ENCODE assay signal across 11 mouse cellular contexts in the genomic region with DNA sequence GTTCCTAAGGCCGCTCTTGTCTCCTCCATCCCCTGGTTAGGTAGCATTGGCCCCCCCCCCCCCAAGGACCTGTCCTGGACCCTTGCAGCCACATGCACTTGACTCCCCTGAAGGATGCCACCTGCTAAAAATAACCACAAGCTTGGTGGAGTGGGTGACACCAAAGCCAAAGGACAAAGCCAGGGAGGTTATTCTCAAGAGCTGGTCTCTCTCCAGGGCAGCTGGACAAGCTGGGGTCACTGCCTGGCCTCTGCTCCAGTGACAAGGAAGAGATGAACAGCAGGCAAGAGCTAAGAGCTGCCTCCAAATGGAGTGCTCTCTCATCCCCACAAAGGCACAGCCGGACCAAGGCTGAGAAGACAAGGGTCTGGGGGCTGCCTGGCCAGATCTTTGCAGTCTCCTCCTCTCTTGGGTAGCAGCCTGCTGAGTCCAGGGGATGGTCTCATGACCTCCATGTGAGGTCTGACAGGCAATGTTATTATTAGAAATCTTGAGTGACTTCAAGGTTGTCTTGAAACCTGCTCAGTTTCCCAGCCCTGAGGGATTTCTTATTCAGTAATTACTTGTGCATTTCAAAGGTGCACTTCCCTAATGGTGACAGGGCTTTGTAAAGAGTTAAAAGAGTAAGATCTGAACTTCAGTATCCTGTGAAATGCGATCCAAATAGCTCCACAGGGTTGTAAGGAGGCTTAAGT. TPM values are rescaled to one million over a fixed set of nuclear protein-coding genes. Genes with fewer than 3 reads are reported as not detected.
DNase-seq lines count a peak whose midpoint lies in the region; ATAC-seq and TF ChIP-seq lines count a peak whose summit lies in the region.
"Had no signal": no experiment of that assay in that cellular context is flagged by ENCODE, and none has a peak within 500 bp of the region (broad histone marks: within the 10 kb centered on the region; RNA-seq: fewer than 3 reads in every experiment).

No protein-coding gene starts in this region.

- H3K9me3 ChIP-seq in kidney, postnatal 0 days (replicated peaks; ENCODE audit: low read length) = no peaks in the 10 kb centered on the region
- no peaks in the 10 kb centered on the region for H3K9me3 ChIP-seq in embryonic facial prominence, embryonic 14.5 days (ENCODE audit: control insufficient read depth, low read length)
- no peaks in the 10 kb centered on the region for H3K9me3 ChIP-seq in heart, embryonic 11.5 days (replicated peaks; ENCODE audit: control insufficient read depth, low read length)
- H3K9me3 ChIP-seq: G1E had no signal

- peaks cover 10% of the 10 kb centered on the region; the same call in 1 of the 2 replicates for H3K4me1 ChIP-seq in kidney, postnatal 0 days (replicated peaks; ENCODE audit: insufficient read depth, low read length)
- H3K4me1 ChIP-seq in embryonic facial prominence, embryonic 14.5 days (ENCODE audit: control insufficient read depth, insufficient read depth, low read length) = peaks cover 22% of the 10 kb centered on the region
- peaks cover 36% of the 10 kb centered on the region for H3K4me1 ChIP-seq in heart, embryonic 11.5 days (ENCODE audit: control insufficient read depth, insufficient read depth, low read length)

- no peaks in the 10 kb centered on the region for H3K27me3 ChIP-seq in kidney, postnatal 0 days (ENCODE audit: insufficient read depth, low read length)
- H3K27me3 ChIP-seq in embryonic facial prominence, embryonic 14.5 days (replicated peaks; ENCODE audit: control insufficient read depth, insufficient read depth, low read length) = no peaks in the 10 kb centered on the region
- H3K27me3 ChIP-seq in heart, embryonic 11.5 days (ENCODE audit: control insufficient read depth, insufficient read depth, low read length) = no peaks in the 10 kb centered on the region

- no peaks in the 10 kb centered on the region for H3K36me3 ChIP-seq in kidney, postnatal 0 days (ENCODE audit: insufficient read depth, low read length)
- H3K36me3 ChIP-seq in embryonic facial prominence, embryonic 14.5 days (ENCODE audit: control insufficient read depth, insufficient read depth, low read length) = no peaks in the 10 kb centered on the region
- H3K36me3 ChIP-seq in heart, embryonic 11.5 days (ENCODE audit: control insufficient read depth, insufficient read depth, low read length) = no peaks in the 10 kb centered on the region

- no peak overlapping the region for H3K9ac ChIP-seq in kidney, postnatal 0 days (ENCODE audit: low read depth, low read length)
- H3K9ac ChIP-seq in embryonic facial prominence, embryonic 14.5 days (ENCODE audit: low read depth, low read length) = no peak overlapping the region
- H3K9ac ChIP-seq in heart, embryonic 11.5 days (ENCODE audit: low read depth, low read length) = no peak overlapping the region

- TF ChIP-seq CTCF in kidney, postnatal 0 days (IDR thresholded peaks at IDR 0.05; ENCODE audit: low read depth) = no peak

- no peak overlapping the region for H3K4me2 ChIP-seq in kidney, postnatal 0 days (ENCODE audit: low read length)
- H3K4me2 ChIP-seq in embryonic facial prominence, embryonic 14.5 days (ENCODE audit: low read depth, low read length) = 0 out of 2 replicates have a peak overlapping the region, but pooled peaks have one; percentile 3
- peak overlapping the region; percentile 7 for H3K4me2 ChIP-seq in heart, embryonic 11.5 days

- peak overlapping the region; percentile 47; the same call in 1 of the 2 replicates for H3K27ac ChIP-seq in kidney, postnatal 0 days
- H3K27ac ChIP-seq in embryonic facial prominence, embryonic 14.5 days (replicated peaks; ENCODE audit: low read depth, low read length) = peak overlapping the region; percentile 79
- peak overlapping the region; percentile 91 for H3K27ac ChIP-seq in heart, embryonic 11.5 days (ENCODE audit: low read depth, low read length)

- WGBS in kidney, postnatal 0 days = 54% methylated on average over 3 of the region's 3 CpGs
- WGBS in embryonic facial prominence, embryonic 14.5 days = 55% methylated on average over 3 of the region's 3 CpGs
- 51% methylated on average over 3 of the region's 3 CpGs for WGBS in heart, embryonic 11.5 days (ENCODE audit: insufficient replicate concordance)

- no peak for DNase-seq in kidney, postnatal 0 days (ENCODE audit: low spot score)
- DNase-seq in kidney, adult 18-20 months = no peak
- peak; percentile 47 for DNase-seq in embryonic facial prominence, embryonic 14.5 days (ENCODE audit: low spot score)
- DNase-seq in skeletal muscle tissue, adult 2 months (ENCODE audit: low read depth, low spot score) = peak; percentile 66
- no peak for DNase-seq in right cerebral cortex, postnatal 36 days (ENCODE audit: low spot score in 2 of 2)
- DNase-seq in cerebellum, postnatal 10 days = no peak
- DNase-seq: lung, postnatal 36 days; right cerebral cortex, postnatal 14 days; thymus, postnatal 25 days had no signal

- no peak overlapping the region for H3K4me3 ChIP-seq in kidney, postnatal 0 days (replicated peaks; ENCODE audit: low read depth, low read length)
- no peak overlapping the region for H3K4me3 ChIP-seq in embryonic facial prominence, embryonic 14.5 days (ENCODE audit: low read depth, low read length)
- H3K4me3 ChIP-seq in heart, embryonic 11.5 days (ENCODE audit: low read depth, low read length) = no peak overlapping the region

- no peak for ATAC-seq in kidney, postnatal 0 days (replicated peaks; ENCODE audit: low FRiP score, low read depth)
- ATAC-seq in embryonic facial prominence, embryonic 14.5 days (ENCODE audit: low read depth) = no peak
- ATAC-seq in heart, embryonic 11.5 days (replicated peaks; ENCODE audit: insufficient number of reproducible peaks, low FRiP score, low TSS enrichment) = 0 out of 2 replicates have a peak, but pooled peaks have one; percentile 25

RNA-seq across cellular contexts. Expression of gene Akap1, which starts 6.9 kb away (rescaled TPM):
- 16.9 and 17.5 TPM in 2 replicates for polyA plus RNA-seq in kidney, postnatal 0 days (2015; fragmentation: Nextera tagmentation; extraction: Ambion mirVana)
- polyA plus RNA-seq in embryonic facial prominence, embryonic 14.5 days (2014; fragmentation: Nextera tagmentation; extraction: Ambion mirVana) = 22.2 and 28.2 TPM in 2 replicates
- polyA plus RNA-seq in heart, embryonic 11.5 days (2014; fragmentation: Nextera tagmentation; extraction: Ambion mirVana) = 24.4 and 24.7 TPM in 2 replicates

Comparison
In these comparisons a context has a peak if more than half of its experiments do, and no peak if none do; other contexts are left out.
1. DNase-seq: peak in embryonic facial prominence, embryonic 14.5 days (single experiment) and skeletal muscle tissue, adult 2 months (single experiment); none in kidney, postnatal 0 days (single experiment), kidney, adult 18-20 months (single experiment), right cerebral cortex, postnatal 36 days (0 of 2) and cerebellum, postnatal 10 days (0 of 2).
2. Peak in every context shown above with its lines, with median percentiles within 50 percentile points of each other: H3K27ac ChIP-seq.